Mouse (Mus musculus) G1E (cell line): ENCODE measurements at regions not wholly inside any gene's neighbourhood (a gene's known extent, or its start where the extent isn't known, plus 50 kb on each side); places are given as distances from the start of the nearest gene placed in this dataset.

Source experiments
- CTCF ChIP-seq: IDR thresholded peaks from 2 replicates; pipeline ENCODE4 v1.5.1; 2012; ENCODE audit warnings: low read depth, low read length, inconsistent platforms, mixed read lengths
- GATA1 ChIP-seq: IDR thresholded peaks from 2 replicates; pipeline ENCODE4 v1.6.1; 2012; ENCODE audit warnings: borderline replicate concordance, low read length, inconsistent platforms, mixed read lengths
- POLR2AphosphoS5 ChIP-seq: IDR thresholded peaks from 2 replicates; pipeline ENCODE4 v1.6.1; 2012; ENCODE audit warnings: low read depth, low read length, inconsistent platforms; ENCODE audit not compliant: insufficient replicate concordance
- TAL1 ChIP-seq: conservative IDR thresholded peaks from 2 replicates; pipeline ENCODE4 v1.6.1; 2012; ENCODE audit warnings: low read depth, low read length, inconsistent platforms, mixed read lengths

DNA sequence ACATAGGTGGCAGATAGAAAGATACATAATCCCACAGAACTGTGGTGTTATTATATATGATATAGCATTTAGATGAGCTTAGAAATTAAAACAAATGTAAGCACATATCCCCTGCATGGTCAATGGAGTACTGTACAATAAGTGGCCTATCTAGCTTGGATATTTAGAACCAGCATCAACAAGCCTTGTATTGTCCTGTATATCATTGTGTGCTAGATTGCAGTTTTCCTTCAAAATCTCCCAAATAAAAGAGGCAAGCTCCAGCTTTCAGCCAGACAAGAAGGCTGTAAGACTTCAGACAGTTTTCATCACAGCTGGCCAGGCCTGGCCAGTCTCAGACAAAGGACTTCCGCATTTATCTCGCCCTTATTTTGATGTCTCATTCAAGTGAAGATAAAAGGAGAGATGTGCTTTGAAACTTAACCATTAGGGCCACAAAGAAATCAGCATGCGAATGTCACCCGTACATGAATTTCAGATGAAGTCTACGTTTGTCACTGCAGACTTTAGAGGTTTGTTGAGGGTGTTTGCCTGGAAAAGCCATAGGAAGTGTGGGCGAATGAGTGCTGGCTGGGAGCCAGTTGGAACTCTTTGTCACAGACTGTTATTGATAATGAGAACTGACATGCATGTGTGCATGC is 700.5 kb downstream of the Kcnj2 start:
- TF ChIP-seq CTCF = no peak
- TF ChIP-seq GATA1 = no peak
- no peak for TF ChIP-seq TAL1
- TF ChIP-seq POLR2AphosphoS5 = no peak
